Mouse (Mus musculus) R1 (cell line): ENCODE measurements around the gene Lbr.

ENCODE experiments used
- DNase-seq: peaks from one replicate; pipeline ENCODE4 v3.0.0-alpha.2; 2018; ENCODE audit warnings: low read depth, low spot score

The Lbr gene

DNA sequence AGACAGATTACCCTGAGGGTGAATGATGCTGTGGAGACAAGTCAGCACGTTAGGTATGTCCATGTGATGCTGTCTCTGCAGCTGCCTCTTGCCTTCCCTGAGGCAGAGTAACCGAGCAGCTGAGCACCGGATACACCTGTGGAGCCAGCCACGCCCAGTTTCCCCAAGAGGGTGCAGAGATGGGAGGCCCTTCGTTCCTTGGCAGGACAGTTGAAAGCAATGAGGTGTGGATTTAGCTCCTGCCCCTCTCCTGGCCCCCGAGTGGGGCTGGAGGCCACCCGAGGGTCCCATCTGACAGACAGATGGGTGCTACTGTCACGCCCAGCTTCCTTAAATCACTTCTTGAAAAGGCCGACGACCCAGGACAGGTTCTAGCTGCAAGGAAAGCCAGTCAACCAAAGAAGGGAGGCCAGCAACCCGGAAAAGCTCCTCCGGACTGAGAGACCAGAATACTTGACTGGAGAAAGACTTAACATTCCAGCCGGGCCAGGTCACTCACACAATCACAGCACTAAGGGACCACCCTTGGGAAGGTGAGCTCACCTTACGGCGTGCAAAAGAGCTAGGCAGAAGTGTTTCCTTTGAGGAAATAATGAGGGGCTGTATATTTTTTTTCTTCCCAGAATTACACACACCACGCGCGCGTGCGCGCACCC is 10.4 kb upstream of the Lbr start:
- DNase-seq: peak; percentile 85

DNA sequence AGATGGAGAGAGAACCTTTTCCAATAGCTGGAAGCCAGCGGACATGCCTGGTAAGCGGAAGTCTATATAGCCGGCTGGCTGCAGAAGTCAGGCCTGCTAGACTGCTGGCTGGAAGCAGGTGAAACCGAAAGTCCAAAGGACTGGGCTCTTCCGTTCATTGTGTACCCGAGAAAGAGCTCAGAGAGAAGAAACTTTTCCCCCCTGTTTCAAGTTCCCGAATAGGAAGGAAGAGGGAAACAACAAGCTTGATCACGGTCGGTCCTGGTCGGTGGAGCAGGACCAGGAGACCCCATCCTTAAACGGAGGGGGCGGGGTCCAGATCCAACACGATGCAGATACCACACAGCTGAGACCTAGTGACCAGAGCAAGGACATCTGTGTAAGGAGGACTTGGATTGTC is 9.6 kb upstream of the Lbr start:
- no peak for DNase-seq

DNA sequence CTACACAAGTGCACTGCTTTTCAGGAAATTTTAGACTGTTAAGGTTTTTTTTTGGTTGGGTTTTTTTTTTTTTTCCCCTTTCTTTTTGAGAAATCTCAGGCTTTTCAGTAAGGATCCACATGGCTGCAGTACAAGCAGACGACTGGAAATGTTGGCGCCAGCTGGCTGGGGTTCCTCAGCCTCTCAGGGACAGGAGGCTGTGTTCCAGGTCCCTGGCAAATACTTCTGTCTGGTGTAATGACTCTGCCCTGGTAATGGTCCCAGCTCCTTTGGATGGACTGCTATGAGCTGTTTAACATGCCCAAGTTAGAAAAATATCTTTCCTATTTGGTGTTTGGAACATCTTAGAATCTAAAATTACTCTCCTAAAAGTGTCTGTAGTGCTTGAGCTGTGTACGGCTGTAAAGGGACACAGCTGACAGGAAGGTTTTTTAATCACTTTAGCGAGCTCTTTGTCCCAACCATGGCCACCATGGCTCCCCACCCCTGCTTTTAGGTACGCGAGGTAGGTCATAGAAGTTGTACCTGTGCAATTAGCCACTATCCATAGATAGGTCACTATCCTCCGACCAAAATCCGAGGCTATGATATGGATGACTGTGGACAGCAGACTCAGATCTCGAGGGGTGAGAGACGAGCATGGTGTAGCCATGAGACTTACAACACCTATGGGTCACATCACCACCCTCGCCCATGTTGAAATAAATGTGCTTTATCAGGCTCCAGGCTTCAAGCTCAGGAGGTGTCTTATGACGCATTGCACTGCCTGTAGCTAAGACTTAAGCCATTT is 8.9 kb upstream of the Lbr start:
- no peak for DNase-seq

DNA sequence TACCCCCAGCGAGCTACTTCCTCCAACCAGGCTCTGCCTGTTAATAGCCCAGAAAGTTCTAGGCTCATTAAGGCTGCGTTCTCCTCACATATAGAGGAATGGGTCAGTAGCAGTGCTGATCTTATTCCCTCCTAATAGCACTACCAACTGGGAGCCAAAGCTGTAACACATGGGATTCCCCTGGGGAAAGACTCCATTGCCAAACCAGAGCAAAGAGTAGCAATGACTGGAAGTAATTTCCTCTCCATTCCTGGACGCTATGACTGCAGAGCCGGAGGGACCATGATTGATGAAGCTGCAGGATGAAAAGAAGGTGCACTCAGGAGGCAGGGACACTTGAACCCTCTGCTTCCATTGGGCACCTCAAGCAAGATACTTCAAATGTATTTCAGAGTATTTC is 7.6 kb upstream of the Lbr start:
- DNase-seq: no peak

DNA sequence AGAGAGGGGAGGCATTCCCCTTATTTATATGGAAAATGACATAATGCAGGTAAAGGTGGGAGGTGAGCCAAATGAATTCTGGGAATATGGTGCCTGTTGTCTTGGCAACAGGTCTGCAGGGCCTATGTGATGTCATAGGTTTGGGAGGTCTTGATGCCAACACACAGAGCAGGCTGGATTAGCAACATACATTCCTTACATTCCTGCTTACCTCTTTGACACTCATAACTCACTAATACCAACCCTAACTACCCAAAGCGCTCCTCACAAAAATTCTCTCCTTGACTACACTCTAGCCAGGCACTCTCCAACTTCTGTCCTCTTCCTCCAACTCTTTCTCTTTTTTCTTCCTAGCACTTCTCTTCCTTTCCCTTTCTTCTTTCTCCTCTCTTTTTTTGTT is 5.4 kb upstream of the Lbr start:
- no peak for DNase-seq

DNA sequence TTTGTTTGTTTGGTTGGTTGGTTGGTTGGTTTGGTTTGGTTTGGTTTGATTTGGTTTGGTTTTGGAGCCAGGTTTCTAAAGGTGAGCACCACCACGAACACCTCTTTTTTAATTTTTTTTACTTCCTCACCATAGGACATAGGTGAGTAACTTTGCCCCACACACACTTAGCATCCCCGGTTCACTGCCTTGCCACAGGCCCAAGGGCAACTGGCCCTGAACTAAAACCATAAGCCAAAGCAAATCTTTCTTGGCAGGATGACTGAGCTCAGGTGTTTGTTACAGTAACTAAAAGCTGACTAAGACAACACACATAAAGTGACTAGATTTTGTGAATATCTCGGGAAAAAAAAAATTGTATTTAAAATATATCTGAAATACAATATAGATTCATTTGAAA is 4.5 kb upstream of the Lbr start:
- DNase-seq: no peak

DNA sequence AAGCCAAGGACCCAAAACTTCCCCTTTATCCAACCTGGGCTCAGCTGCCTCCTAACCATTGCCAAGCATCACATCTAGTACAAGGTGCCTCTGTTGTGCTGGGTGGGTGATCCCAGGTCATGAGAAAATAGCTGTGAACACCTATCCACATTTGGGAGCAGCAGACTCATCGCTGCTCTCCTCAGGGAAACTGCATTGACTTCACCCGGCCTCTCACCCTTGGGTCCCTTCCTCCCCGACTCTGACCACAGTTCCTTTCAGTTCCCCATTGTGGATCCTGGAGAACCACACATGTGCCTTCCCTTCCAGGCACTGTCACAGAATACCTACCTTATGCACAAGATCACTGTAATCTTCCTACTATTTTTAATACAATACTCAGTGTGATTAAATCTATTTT is 2.9 kb upstream of the Lbr start:
- no peak for DNase-seq

DNA sequence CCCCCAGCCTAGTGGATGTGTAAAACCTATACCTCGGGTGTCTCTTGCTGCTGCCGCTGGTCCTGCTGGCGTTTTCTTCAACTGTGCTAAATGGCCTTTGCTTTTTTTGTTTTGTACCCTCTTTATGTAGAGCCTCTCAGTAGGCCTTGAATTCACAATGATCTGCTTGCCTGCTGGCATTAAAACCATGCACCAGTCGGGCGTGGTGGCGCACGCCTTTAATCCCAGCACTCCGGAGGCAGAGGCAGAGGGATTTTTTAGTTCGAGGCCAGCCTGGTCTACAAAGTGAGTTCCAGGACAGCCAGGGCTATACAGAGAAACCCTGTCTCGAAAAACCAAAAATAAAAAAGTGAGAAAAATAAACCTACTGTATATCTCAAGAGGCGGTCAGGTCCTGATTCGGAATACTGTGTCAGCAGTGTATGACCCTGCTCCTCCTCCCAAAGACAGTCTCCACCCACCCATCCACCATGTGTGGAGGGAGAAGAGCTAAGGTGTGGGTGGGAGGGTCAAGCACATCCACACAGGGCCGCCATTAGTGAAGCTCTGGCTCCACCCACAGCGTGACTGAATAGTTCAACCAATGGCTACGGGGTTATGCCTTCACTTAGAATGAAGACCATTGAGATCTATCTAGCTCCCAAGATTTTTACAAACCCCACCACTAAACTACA is 2.2 kb upstream of the Lbr start:
- DNase-seq: peak; percentile 98

DNA sequence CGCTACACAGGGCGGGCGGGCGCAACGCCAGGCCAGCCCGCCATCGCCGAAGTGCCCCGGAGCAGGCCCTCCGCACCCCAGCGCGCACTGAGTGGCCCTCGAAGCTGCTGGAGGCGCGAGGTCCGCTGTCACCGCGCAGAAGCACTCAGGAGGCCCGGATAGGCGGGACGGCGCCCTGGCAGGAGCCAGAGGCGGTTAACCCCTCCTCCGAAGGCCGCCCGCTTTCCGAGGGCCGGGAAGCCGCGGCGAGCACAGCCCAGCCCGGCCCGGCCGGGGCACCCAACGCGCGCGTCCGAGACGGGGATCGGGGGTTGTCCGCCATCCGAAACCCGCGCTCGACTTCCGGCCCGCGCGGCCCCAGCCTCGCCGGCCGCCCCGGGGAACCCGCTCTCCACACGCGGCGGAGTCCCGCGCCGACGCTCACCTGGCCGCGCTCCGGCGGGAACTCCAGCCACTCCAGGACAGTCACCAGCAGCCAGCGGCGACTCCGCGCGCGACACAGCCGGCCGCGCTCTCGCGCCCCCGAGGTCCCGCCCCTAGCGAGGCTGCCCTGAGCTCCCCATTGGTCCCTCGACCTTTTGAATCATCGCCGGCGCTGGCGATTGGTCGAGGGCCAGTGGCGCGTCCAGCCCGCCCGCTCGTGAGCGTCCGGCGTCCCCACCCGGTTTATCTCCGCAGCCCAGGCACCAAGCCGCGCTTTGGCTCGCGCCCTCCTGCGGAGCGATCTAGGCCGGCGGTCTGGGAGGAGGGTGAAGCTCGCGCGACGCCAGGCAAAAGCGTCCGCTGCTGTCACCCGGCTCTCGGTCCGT is 778 bp downstream of the Lbr start:
- DNase-seq: peak; percentile 93

DNA sequence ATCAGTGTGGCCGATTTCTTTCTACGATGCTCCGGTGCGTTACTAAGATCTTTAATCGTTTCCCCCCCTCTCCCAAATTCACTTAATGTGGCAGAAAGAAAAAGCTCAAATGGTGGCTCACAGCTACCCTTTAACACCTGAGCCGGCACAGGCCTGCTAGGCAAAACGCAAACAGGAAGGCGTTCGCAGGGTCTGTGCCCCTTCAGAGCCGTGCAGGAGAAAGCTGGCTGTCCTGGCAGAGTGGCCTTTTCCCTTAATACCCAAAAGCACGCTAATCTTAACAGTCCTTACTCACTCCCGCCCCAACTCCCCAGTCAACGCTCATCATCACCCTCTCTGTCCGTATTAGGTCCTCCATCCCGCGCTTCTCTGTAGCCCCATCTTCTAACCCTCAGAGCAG is 1.4 kb downstream of the Lbr start:
- no peak for DNase-seq

DNA sequence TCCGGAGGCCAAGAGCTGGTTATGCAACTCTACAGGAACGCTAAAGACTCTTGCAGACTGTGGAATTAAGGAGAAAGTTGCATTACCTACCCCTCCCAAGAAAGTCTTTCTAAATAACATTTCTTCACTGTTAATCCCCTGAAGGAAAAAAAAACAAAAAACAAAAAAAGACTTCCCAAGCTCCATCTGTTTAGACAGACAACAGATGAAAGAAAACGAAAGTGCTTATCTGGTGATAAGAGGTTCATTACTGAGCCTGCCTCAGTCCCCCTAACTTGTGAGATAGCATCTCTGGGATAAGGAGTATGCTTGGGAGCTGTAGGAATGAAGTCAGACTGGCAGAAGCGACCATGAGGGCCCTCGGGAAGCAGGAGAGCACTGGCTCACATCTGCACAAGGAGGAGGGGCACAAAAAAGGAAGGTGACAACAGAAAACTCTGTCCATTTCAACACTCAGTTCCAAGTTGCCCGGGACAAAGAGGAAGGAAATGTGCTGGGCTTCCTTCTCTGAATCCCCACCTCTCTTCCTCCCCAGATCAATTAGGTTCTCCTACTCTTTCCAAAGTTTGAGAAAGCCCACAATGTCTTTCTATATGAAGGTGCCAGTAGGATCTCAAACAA is 3.0 kb downstream of the Lbr start:
- DNase-seq: peak; percentile 33

DNA sequence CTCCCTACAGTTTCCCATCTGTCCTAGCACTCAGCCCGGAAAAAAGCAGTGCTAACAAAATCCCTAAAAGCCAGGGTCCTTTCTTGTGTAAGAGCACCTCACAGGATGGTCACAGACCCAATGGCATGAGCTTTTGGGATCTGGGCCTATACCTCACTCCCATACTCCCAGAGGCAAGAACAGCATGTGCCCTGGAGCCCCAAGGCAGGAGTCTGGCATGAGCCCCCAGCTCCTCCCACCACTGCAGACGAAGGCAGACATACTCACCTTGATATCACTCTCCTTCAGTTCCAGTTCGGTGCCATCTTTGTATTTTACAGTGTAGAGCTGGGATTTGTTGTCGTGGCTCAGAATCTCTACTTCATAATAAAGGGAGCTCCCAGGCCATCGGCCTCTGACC is 4.7 kb downstream of the Lbr start:
- no peak for DNase-seq

DNA sequence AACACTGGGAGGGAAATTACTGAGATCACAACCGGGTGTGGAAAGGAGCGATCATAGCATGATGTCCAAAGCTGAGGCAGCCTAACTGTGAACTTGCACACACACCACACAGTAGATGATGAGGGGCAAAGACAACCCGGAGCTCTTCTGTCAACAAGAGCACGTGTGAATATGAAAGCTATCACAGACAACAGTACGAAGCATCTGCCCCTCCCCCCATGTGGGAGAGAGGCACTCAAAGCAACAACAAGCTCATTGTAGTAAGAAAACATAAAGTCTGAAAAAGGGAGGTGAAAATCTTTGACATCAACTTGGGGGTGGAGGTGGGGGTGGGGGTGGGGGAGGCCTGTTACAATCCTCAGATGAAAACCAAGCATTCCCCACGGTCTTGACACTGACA is 9.7 kb downstream of the Lbr start:
- DNase-seq: no peak

DNA sequence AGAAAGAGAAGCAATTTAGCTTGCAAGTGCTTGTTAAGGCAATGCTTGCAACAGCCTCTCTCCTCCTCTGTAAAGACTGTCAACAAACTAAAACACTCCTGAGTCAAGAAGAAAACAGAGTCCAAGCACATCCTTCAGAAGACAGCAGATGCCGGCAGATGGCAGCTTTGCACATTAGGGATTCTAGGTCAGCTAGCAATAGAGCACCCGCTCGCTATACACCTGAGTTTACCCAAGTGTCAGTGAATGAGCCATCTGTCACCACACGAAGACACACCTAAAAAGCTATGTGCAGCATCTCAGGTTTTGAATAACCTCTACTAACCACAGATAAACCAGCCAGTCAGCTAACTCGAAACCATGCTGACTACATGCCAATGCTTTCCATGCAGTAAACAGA is 10.1 kb downstream of the Lbr start:
- no peak for DNase-seq

DNA sequence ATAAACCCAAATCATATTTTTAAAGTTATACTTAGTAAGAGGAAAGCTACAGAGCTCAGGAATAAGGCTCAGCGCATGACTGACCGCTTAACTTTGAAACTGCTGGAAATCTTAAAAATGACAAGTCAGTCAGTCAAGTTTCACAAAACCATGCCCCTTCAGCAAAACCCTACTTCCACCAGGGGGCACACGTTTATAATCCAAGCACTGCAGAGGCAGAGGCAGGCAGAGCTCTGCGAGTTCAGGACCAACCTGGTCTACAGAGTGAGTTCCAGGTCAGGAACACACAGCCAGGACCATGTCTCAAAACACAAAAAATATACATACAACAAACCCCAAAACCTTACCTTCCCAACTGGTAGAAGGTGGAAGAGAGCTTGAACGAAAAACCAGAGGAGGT is 14.5 kb downstream of the Lbr start:
- DNase-seq: peak; percentile 81

DNA sequence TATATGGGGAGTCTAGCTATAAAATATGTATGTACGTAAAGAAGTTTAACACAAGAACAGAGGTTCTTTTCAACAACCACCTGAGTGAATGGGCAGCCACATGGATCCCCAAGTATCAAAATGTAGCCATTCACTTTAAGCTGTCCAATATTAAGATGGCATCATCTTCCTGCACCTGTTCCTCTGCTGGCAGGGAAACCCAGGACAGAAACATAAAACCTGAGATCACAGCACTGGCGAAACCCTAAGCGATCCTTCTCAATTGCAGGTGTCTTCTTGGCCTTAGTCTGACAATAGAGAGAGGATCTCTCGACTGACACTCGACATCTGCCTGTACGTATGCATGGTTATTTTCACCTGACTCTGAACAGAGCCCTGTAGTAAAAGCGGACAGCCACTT is 16.1 kb downstream of the Lbr start:
- no peak for DNase-seq

DNA sequence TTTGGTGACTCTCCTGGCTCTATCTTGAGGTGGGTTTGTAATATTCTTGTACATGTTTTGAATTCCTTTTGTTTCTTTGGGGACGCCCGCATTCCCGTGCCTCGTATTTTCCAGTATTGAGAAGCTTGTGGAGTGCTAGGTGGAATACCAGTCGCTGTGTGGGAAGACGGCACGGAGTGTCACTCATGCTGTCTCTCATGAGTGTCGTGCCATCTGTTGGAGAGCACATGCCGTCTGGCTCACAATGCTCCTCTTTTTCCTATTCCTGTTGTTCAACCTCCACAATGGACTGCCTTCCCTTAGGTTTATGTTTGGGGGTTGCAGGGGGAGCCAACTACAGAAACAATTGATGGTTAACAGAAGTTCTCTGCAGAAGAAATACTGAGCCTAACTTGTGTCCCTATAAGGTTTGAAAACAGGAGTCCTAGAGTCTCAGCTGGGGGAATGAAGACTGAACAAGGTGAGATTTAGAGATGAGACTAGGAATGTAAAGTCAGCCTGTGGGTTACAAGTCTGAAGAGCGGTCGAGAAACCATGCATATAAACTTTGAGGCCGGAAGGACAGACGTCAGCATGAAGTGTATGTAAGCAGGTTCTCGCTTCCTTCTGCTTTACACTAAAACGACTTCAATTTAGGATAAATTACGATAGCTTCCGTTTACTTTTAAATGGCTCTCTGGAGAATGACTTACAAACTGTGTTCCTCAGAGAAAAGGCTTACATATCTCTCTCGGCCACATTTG is 31.2 kb downstream of the Lbr start:
- DNase-seq: no peak

DNA sequence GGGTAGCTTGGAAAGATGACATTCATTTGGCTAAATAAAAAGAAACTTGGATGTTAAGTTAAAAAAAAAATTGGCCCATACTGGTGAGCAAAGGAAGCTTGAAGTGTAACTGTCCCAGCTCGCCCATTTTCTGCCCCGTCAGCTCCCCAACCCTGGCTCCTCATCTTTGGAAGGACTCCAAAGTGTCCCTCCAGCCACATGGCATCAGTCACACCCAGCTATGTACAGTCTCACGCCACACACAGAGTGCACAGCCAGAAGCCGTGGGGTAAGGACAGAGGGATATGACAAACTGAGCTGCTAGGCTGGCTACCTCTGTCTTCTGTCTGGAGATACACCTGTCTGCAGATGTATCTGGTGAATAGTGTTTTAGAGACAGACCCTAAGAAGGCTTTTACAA is 42.2 kb downstream of the Lbr start:
- no peak for DNase-seq

DNA sequence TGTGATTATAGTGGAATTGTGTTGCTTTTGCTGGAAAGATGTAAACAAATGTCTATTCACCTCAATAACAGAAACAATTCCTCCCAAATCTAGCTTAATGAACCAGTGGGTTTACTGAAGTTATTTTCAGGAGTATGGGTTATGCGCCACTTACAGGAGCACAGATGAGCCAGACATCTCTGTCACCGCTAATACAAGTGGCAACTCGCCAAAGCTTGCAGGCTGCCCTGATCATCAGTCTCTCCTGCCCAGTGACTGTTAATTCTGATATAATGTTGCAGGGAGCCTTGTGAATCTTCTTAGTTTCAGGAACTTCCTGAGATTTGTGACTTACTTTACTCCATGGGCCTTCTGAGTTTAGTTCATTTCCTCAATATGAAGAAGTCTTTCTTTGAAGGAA is 42.9 kb downstream of the Lbr start:
- DNase-seq: no peak

DNA sequence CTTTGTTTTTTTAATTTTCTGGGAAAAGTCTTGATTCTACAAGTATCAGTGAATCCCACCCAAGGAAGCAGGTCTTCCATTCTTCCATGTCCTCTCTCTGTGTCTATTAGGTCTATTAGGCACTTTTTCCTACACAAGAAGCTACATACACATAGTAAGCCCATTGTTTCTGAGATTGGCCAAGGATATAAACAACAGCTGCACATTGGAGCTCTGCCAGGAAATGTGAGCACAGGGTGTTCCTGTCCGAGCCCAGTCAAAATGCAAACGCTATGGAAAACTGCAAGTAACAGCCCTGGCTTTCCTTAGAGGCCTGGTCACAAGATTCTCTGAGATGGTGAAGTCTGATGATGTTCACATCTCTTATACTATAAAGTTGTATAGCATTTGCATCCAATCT is 49.3 kb downstream of the Lbr start:
- DNase-seq: no peak

DNA sequence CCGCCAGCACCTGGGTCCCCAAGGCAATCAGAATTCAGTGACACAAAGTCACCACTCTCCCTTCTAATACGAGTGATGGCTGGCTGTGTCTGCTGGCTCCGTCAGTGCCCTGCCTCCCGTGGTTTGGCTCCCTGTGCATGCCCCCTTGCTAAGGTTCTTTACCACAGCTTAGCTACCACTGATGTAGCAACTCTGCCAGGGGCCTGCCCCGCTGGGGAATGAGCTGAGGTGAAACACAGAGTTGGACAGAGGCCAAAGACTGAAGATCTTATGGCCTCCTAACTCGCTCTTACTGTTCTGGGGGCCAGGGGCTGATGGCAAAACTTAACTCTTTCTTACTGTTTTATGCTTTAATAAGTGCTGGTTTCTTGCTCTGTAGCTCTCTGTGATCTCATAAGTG is 52.9 kb downstream of the Lbr start:
- DNase-seq: no peak
